Mouse (Mus musculus) testis, postnatal 14 days (tissue): Measurements from ENCODE around the gene Gm15091.

Source experiments
- DNase-seq: peaks from one replicate; pipeline ENCODE4 v3.0.0; 2021; ENCODE audit warnings: low spot score

Gm15091 gene

DNA sequence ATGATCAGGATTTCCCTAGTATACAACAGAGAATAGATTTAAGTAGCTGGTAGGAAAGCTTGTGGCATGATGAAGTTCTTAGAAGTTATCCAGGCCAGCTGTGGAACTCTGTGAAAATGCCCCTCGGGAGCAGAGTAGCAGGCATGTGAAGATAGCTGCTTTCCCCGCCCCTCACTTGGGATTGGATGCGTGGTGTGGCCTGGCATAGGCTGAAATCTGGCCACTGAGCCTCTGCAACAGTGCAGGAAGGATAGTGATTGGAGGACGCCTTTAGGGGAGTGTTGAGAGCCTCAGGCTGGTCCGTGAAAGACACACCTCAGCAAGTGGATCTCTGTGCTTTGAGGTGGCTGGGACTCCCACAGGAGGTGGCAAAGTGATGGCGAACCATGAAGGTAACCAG lies at the start of gene Gm15091:
Gene Gm15091 (plus strand): TSS at position 301 of the 400 bp plus-strand sequence.
- DNase-seq = peak; percentile 9
